Mouse (Mus musculus): Measurements from ENCODE around the gene Gfy. TPM values are rescaled to one million over a fixed set of nuclear protein-coding genes. Genes with fewer than 3 reads are reported as not detected.
"Not testable (repeated sequence)": the region's sequence is repeated elsewhere in the genome, so short reads cannot be mapped to it uniquely, and the experiment has no call there.

Gfy gene
- polyA plus RNA-seq, 1 experiment from 2014 or later = 0.29 TPM

DNA sequence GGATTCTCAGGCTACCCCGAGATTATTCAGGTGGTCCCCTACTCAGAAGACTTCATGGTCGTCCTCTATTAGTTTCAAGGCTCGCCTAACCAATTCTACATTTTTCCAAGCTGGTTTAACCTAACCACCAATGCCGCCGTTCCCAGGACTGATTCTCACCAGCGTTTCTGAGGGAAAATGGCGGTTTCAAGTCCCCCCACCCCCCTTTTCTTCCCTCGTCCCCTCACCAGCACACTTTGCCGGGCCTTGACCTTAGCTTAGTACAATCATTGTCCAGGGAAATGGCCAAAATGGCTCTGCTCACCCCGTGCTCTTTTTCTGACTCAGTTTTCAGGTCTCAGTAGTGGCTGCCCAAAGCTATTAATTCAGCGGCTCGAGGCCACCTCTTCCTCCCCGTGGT is 4.0 kb downstream of the Gfy start:
- peaks cover 99% of the 10 kb centered on the region for H3K27me3 ChIP-seq (replicated peaks; ENCODE audit: low read depth, poor library complexity, severe bottlenecking)
- WGBS = 2% methylated on average over 13 of the region's 13 CpGs
- no peak for DNase-seq (ENCODE audit: low spot score)
- peaks cover 18% of the 10 kb centered on the region for H3K9me3 ChIP-seq
- peak overlapping the region; percentile 43; the same call in 1 of the 2 replicates for H3K4me3 ChIP-seq
- H3K36me3 ChIP-seq (replicated peaks) = no peaks in the 10 kb centered on the region
- H3K4me1 ChIP-seq = peaks cover 24% of the 10 kb centered on the region
- H3K27ac ChIP-seq (replicated peaks) = no peak overlapping the region

DNA sequence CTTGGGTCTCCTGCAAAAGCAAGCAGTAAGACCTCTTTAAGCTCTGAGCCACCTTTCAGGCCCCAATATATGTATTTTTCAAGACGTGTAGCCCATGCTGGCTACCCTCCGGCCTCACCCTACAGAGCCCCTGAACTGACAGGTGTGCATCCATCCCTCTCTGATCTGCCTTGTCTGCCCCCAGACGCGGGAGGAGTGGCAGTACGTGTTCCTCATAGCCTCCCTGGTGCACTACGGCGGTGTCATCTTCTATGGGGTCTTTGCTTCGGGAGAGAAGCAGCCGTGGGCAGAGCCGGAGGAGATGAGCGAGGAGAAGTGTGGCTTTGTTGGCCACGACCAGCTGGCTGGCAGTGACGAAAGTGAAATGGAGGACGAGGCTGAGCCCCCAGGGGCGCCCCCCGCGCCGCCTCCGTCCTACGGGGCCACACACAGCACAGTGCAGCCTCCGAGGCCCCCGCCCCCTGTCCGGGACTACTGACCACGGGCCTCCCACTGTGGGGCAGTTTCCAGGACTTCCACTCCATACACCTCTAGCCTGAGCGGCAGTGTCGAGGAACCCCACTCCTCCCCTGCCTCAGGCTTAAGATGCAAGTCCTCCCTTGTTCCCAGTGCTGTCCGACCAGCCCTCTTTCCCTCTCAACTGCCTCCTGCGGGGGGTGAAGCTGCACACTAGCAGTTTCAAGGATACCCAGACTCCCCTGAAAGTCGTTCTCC is 4.6 kb downstream of the Gfy start:
- H3K36me3 ChIP-seq (replicated peaks) = no peaks in the 10 kb centered on the region
- H3K4me3 ChIP-seq = peak overlapping the region; percentile 43
- peaks cover 24% of the 10 kb centered on the region for H3K4me1 ChIP-seq
- peaks cover 99% of the 10 kb centered on the region for H3K27me3 ChIP-seq (replicated peaks; ENCODE audit: low read depth, poor library complexity, severe bottlenecking)
- peaks cover 25% of the 10 kb centered on the region for H3K9me3 ChIP-seq
- H3K27ac ChIP-seq (replicated peaks) = no peak overlapping the region
- WGBS = 3% methylated on average over 29 of the region's 29 CpGs
- no peak for DNase-seq (ENCODE audit: low spot score)

GRCm38 (mm10) chr7:45173772-45174171 is 5.6 kb downstream of the Gfy start:
- not testable (repeated sequence) for H3K27ac ChIP-seq (replicated peaks); H3K36me3 ChIP-seq (replicated peaks); H3K4me3 ChIP-seq; DNase-seq (ENCODE audit: low spot score)
- Histone ChIP-seq H3K4me1 (peaks cover 24% of the 10 kb centered on the region), H3K27me3 (replicated peaks; ENCODE audit: low read depth, poor library complexity, severe bottlenecking) (peaks cover 99% of the 10 kb centered on the region), H3K9me3 (peaks cover 35% of the 10 kb centered on the region)
- WGBS = 50% methylated on average over 1 of the region's 1 CpGs

DNA sequence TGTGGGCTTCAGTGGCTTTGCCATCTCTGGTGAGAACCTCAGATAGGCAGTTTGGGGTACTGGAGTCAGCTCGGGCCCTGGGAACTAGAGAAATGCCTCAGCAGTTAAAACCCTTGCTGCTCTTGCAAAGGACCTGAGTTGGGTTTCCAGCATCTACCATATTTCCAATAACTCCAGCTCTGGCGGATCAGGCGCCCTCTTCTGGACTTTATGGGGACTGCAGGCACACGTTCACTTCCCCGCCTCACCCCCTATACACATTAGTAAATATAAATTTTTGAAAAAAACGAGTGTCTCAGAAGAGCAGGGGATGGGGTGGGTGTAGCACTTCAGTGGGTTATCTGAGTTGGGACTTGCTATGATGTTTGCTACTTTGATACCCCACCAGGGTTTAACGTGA is 6.4 kb downstream of the Gfy start:
- peaks cover 28% of the 10 kb centered on the region for H3K4me1 ChIP-seq
- 0 out of 2 replicates have a peak overlapping the region, but pooled peaks have one; percentile 5 for H3K4me3 ChIP-seq
- WGBS = 55% methylated on average over 7 of the region's 7 CpGs
- DNase-seq (ENCODE audit: low spot score) = no peak
- H3K27ac ChIP-seq (replicated peaks) = no peak overlapping the region
- H3K27me3 ChIP-seq (replicated peaks; ENCODE audit: low read depth, poor library complexity, severe bottlenecking) = peaks cover 99% of the 10 kb centered on the region
- no peaks in the 10 kb centered on the region for H3K36me3 ChIP-seq (replicated peaks)
- H3K9me3 ChIP-seq = peaks cover 36% of the 10 kb centered on the region

- H3K9me3 ChIP-seq = peaks cover 36% of the 10 kb centered on the region
- peaks cover 9% of the 10 kb centered on the region for H3K4me1 ChIP-seq
- no peak overlapping the region for H3K4me3 ChIP-seq
- DNase-seq (ENCODE audit: low spot score) = no peak
- 94% methylated on average over 3 of the region's 3 CpGs for WGBS
- peaks cover 99% of the 10 kb centered on the region for H3K27me3 ChIP-seq (replicated peaks; ENCODE audit: low read depth, poor library complexity, severe bottlenecking)
- no peak overlapping the region for H3K27ac ChIP-seq (replicated peaks)
- H3K36me3 ChIP-seq (replicated peaks) = no peaks in the 10 kb centered on the region
Observed at GRCm38 (mm10) chr7:45169495-45169894, 9.9 kb downstream of the Gfy start.

GRCm38 (mm10) chr7:45168656-45169055 is 10.7 kb downstream of the Gfy start:
- H3K36me3 ChIP-seq (replicated peaks) = no peaks in the 10 kb centered on the region
- H3K27me3 ChIP-seq (replicated peaks; ENCODE audit: low read depth, poor library complexity, severe bottlenecking) = peaks cover 99% of the 10 kb centered on the region
- no peak for DNase-seq (ENCODE audit: low spot score)
- WGBS = 4% methylated on average over 24 of the region's 24 CpGs
- H3K4me1 ChIP-seq = peaks cover 14% of the 10 kb centered on the region
- peaks cover 36% of the 10 kb centered on the region for H3K9me3 ChIP-seq
- H3K27ac ChIP-seq (replicated peaks) = no peak overlapping the region
- peak overlapping the region; percentile 23; the same call in 1 of the 2 replicates for H3K4me3 ChIP-seq

DNA sequence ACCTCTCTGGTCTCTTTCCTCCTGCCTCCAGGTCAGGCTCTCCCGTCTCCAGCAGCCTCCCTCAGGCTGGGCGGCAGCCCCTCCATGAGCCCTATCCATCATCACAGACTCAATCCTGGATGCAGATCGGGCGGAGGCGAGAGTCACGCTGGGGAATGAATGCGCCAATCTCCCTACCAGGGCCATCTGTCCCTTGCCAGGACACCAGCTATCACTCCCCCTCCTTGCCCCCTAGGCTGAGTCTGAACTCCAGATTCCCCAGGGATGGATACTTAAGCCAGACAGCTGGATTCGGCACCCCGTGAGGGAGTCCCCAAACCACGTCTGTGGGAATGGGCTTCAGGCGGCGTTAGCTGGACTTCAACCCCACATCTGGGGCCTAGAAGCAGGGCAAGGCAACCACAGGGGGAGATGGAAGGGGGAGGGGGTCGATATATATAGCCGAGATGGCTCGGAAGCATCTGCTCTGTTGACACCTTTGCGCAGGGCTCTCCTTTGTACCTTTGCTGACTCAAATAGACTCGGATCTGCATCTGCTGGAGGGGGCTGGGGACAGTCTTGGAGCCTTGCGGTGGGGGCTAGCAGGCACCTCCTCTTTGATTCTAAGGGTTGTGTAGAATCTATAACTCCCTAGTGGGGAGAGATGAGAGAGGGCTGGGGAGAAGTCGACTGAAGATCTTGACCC is 11.5 kb downstream of the Gfy start:
- DNase-seq (ENCODE audit: low spot score) = peak; percentile 28
- Histone ChIP-seq H3K4me1 (peaks cover 14% of the 10 kb centered on the region), H3K9me3 (peaks cover 35% of the 10 kb centered on the region), H3K4me3 (peak overlapping the region; percentile 25; the same call in 1 of the 2 replicates), H3K27ac (replicated peaks) (no peak overlapping the region), H3K27me3 (replicated peaks; ENCODE audit: low read depth, poor library complexity, severe bottlenecking) (peaks cover 100% of the 10 kb centered on the region), H3K36me3 (replicated peaks) (no peaks in the 10 kb centered on the region)
- 3% methylated on average over 19 of the region's 19 CpGs for WGBS

GRCm38 (mm10) chr7:45166950-45167401 is 12.4 kb downstream of the Gfy start:
- Histone ChIP-seq H3K27ac (replicated peaks) (no peak overlapping the region), H3K9me3 (peaks cover 30% of the 10 kb centered on the region), H3K36me3 (replicated peaks) (no peaks in the 10 kb centered on the region), H3K27me3 (replicated peaks; ENCODE audit: low read depth, poor library complexity, severe bottlenecking) (peaks cover 98% of the 10 kb centered on the region), H3K4me3 (no peak overlapping the region), H3K4me1 (peaks cover 21% of the 10 kb centered on the region)
- 27% methylated on average over 10 of the region's 10 CpGs for WGBS
- no peak for DNase-seq (ENCODE audit: low spot score)

GRCm38 (mm10) chr7:45165701-45166100 is 13.7 kb downstream of the Gfy start:
- WGBS = 44% methylated on average over 11 of the region's 11 CpGs
- Histone ChIP-seq H3K36me3 (replicated peaks) (peaks cover 5% of the 10 kb centered on the region), H3K9me3 (peaks cover 21% of the 10 kb centered on the region), H3K27ac (replicated peaks) (no peak overlapping the region), H3K27me3 (replicated peaks; ENCODE audit: low read depth, poor library complexity, severe bottlenecking) (peaks cover 86% of the 10 kb centered on the region), H3K4me3 (no peak overlapping the region), H3K4me1 (peaks cover 26% of the 10 kb centered on the region)
- no peak for DNase-seq (ENCODE audit: low spot score)

DNA sequence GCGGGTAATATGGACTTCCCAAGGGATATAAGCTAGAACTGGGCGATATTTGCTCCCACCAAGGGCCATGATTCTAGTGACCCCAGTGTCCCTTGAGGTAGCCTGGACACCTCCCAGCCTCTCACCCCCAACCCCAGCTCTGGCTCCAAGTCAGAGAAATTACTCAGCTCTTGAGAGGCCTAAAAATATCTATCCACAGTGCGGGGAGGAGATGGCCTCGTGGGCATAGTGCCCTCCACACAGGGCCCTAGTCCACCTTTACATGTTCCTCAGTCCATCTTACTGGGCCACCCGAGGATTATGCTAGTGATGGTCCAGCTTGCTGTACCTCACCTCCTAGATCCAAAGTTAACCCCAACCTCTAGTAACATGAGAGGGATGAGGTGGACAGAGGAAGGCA is 14.5 kb downstream of the Gfy start:
- H3K27ac ChIP-seq (replicated peaks) = no peak overlapping the region
- H3K9me3 ChIP-seq = peaks cover 12% of the 10 kb centered on the region
- WGBS = 73% methylated on average over 5 of the region's 5 CpGs
- no peak overlapping the region for H3K4me3 ChIP-seq
- no peak for DNase-seq (ENCODE audit: low spot score)
- peaks cover 26% of the 10 kb centered on the region for H3K4me1 ChIP-seq
- peaks cover 77% of the 10 kb centered on the region for H3K27me3 ChIP-seq (replicated peaks; ENCODE audit: low read depth, poor library complexity, severe bottlenecking)
- H3K36me3 ChIP-seq (replicated peaks) = peaks cover 14% of the 10 kb centered on the region

DNA sequence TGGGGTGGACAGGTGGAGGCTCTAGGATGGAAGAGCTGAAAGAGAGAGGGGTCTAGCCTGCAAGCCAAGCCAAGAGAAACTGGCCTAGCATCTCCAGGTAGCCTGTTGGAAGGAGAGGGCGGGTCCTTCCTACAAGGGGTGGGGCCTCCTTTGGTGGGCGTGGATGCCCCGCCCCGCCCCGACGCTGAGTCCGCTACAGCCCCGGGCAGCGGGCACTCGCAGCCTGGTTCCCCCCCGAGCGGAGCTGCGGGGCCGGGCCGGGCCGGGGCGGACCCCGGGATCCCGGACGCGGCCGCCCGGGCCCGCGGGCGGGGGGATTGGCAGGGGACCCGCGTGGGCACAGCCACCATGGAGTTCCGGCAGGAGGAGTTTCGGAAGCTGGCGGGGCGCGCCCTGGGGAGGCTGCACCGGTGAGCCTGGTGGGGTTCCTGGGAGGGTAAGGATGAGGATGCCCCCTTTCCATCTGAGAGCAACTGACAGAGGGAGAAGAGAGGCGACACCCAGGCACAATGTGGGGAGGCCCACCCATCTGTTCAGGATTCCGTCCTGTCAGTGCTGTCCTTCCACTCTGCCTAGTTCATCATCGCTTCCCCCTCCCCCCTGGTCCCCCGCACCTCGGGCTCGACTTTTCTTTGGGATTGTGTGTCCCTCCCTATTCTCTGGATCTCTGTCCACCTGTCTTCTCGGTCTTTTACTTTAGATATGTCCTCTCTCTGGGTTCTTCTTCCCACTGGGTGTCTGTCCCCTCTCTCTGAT is 15.5 kb downstream of the Gfy start, which contains the start of gene Slc17a7:
Gene Slc17a7 (plus strand): TSS at position 215 of the 756 bp plus-strand sequence.
- H3K36me3 ChIP-seq (replicated peaks) = peaks cover 23% of the 10 kb centered on the region
- WGBS = 2% methylated on average over 41 of the region's 41 CpGs
- peak within 1 kb of the TSS; percentile 57 for H3K4me3 ChIP-seq
- H3K9me3 ChIP-seq = peaks cover 3% of the 10 kb centered on the region
- H3K27me3 ChIP-seq (replicated peaks; ENCODE audit: low read depth, poor library complexity, severe bottlenecking) = peaks cover 68% of the 10 kb centered on the region
- no peak within 1 kb of the TSS for H3K27ac ChIP-seq (replicated peaks)
- peak; percentile 60 for DNase-seq (ENCODE audit: low spot score)
- H3K4me1 ChIP-seq = peaks cover 26% of the 10 kb centered on the region

DNA sequence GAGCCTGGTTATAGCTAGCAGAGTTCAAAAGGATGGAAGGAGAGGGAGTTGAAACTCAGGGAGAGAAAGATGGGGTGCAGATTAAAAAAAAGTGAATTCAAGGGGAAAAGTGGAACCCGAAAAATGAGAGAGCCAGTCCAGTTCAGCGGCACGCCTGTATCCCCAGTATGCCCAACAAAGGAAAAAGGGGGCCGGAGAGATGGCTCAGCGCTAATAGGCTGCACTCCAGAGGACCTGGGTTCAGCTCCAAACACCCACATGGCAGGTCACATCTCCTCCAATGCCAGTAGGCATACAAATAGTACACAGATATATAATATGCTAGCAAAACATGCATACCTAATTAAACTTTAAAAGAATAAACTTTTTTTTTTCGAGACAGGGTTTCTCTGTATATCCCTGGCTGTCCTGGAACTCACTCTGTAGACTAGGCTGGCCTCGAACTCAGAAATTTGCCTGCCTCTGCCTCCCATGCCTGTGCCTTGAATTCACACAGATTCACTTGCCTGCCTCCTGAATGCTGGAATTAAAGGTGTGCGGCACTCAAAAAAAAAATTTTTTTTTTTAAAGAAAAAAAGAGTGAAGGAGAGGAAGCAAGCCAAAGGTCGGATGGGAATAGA is 16.3 kb downstream of the Gfy start:
- DNase-seq (ENCODE audit: low spot score) = no peak
- peaks cover 22% of the 10 kb centered on the region for H3K4me1 ChIP-seq
- no peak overlapping the region for H3K27ac ChIP-seq (replicated peaks)
- peaks cover 60% of the 10 kb centered on the region for H3K27me3 ChIP-seq (replicated peaks; ENCODE audit: low read depth, poor library complexity, severe bottlenecking)
- H3K36me3 ChIP-seq (replicated peaks) = peaks cover 31% of the 10 kb centered on the region
- H3K4me3 ChIP-seq = peak overlapping the region; percentile 57; the same call in 1 of the 2 replicates
- 77% methylated on average over 9 of the region's 9 CpGs for WGBS
- no peaks in the 10 kb centered on the region for H3K9me3 ChIP-seq
